Mouse (Mus musculus): ENCODE results near the gene Gm10842.

The Gm10842 gene

DNA sequence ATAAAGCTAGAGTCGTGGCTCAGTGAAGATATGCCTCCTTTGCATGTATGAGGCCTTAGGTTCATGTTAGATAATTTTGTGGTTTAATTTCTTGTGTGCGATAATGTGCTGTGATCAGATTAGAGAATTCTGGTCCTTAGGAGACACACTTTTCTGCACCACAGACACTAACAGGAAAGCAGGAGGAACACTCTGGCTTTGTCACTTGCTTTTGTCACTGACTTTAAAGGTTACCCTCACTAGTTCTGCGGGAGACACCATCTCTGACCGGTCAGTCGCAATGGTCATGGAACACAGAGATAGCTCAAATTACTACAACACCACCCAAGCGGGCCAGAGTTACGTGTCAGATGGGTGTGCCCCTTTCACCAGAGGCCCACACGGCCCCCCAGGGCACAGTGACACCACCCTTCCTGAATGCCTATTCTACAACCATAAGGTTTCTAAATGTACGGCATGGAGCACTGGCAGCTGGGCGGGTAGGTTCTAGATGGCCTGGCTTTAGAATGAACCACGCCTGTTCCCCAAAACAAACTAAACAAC is 5.7 kb downstream of the Gm10842 start:
- DNase-seq (ENCODE audit: low read depth in 1 of 2, low spot score in 2 of 2): no peak

DNA sequence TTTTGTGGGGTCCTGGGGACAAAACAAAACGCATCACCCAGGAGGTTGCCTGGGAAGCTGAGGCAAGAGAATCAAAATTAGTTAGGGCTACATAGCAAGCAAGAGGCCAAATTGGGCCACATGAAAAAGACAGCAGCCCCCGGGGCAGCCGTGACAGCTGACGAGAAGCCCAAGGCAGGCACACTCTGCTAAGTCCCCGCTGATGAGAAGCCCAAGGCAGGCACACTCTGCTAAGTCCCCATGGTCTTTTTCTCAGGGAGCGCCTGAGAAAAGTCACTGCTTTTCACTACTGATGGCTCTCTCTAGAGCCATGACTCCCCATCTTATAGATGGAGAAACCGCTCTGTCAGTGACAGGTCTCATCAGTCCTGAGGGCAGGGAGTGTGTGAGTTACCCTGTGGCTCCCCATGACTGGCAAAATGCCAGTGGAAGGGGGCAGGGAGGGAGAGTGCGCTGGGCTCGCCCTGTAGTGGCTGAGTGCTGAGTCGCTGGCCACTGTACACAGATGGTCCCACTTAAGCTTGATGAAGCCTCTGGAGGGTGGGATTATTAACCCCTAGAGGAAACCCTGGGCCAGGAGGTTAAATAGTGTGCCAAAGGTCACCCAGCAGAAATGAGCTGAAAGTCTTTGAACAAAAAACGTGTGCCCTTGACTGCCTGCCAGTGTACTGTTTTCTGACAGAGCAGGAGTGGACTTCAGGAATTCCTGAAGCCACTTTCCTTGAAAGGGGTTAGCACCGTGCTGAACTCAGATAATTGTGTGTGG is 6.6 kb downstream of the Gm10842 start:
- DNase-seq (ENCODE audit: low read depth in 1 of 2, low spot score in 2 of 2): no peak

DNA sequence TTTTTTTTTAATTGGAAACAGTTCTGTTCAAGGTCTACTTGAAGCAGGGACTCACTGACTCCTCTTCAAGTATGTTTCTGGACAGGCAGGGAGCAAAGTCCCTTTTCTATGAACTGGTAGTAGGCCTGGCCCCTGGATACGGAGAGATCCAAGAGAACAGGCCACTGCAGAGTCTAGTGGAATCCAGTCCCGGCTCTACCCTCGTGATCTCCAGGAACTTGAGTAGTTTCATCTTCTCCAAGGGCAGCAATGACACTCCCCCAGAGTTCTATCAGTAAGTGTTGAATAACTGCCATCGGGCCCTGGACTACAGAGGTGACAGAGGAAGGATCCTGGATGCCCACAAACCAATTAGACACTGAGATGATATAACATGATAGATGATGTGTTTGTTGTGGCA is 9.2 kb downstream of the Gm10842 start:
- DNase-seq (ENCODE audit: low read depth in 1 of 2, low spot score in 2 of 2): no peak

- no peak for DNase-seq (ENCODE audit: low read depth in 1 of 2, low spot score in 2 of 2)
Observed at GRCm38 (mm10) chr11:105156748-105157267, 10.1 kb downstream of the Gm10842 start.

GRCm38 (mm10) chr11:105158047-105158446 is 11.4 kb downstream of the Gm10842 start:
- DNase-seq (ENCODE audit: low read depth in 1 of 2, low spot score in 2 of 2): no peak

DNA sequence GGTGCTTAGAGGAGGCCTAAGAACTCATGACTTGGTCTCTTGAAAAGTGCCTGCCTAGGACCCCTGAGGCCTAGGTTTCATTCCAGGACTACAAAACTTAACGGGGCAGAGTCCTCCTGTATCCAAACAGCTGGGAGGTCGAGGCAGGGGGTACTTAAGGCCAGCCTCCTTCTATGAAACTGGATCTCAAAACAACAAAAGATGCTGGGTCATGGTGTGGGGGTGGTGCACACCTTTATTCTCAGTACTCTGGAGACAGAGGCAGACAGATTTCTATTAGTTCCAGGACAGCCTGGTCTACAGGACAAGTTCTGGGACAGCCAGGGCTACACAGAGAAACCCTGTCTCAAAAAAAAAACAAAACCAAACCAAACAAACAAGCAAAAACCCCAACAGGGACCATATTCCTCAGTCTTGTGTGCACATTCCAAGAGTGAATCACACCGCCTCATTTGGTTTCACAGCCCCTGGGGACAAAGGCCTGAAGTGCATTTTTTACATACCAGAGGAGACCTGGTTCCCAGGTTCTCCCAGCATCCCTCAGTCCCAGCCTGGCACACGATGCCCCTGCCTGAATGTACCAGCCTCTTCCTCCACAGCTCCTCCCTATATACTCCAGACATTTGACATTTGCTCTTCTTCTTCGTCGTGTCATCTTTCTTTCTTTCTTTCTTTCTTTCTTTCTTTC is 13.1 kb downstream of the Gm10842 start:
- DNase-seq (ENCODE audit: low read depth in 1 of 2, low spot score in 2 of 2): no peak

GRCm38 (mm10) chr11:105161411-105161810 is 14.7 kb downstream of the Gm10842 start:
- DNase-seq (ENCODE audit: low read depth in 1 of 2, low spot score in 2 of 2): no peak

DNA sequence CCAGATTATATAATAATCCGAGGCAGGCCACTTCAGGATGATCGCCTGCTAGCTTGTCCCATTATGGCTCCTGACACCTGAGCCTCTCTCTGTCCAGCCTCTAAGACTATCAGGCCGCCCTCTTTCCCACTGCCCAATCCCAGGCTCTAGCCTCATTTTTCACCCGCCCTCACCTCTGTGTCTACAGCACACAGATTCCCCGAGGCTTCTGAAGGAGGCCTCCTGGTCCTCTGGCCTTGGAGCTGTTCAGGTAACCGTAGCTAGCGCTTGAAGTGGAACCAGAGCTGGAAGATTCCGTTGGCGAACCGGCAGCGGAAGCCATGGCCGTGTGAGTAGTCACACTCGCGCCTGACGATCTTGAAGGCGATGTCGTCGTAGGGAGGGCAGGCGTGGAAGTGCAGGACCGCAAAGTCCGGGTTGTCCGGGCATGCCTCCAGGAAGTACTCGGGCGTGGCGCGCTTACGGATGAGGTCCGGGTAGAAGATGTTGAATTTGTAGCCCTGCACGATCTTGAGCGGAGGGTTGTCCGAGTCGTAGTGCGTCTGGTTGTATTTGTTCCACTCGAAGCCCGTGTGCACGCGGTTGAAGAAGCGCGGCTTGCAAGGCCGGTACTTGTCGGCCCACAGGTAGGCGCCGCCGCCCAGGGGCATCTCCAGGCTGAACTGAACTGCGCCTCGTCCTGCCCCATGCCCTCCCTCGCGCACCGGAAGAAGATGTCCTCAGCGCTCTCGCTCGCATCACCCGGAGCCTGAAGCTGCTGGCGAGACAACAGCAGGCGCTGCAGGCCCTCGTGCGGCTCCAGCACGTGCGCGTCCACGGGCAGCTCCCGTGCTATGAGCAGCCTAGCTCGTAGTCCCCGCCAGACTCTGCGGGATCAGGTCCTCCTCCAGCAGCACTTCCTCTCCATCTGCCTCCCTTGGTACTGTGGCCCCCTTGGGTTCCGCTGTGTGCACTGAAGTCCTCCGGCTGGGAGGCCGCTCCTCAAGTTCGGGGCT is 18.1 kb downstream of the Gm10842 start:
- DNase-seq (ENCODE audit: low read depth in 1 of 2, low spot score in 2 of 2): no peak

GRCm38 (mm10) chr11:105166780-105167179 is 20.1 kb downstream of the Gm10842 start:
- DNase-seq (ENCODE audit: low read depth in 1 of 2, low spot score in 2 of 2): no peak

DNA sequence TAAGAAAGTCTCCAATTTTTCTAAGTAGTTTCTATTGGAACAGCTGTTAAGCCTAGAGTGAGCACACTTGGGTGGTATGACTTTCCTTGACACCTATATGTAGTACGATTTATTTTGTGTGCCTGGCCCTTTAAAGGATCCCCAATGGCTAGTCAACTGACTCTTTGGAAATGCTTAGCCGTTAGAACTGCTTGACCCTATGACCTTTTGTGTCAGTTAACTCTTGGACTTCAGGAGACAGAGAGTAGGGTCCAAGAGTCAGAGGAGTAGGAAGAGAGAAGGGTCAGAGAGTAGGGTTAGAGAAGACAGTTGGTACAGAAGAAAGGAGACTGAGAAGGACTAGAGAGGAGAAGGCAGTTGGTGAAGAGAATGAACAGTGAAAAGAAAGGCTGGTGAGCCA is 31.8 kb downstream of the Gm10842 start, which contains the start of gene Tlk2:
Tlk2 (plus strand) TSS at position 292 of the 400 bp plus-strand sequence.
- no peak for DNase-seq (ENCODE audit: low read depth in 1 of 2, low spot score in 2 of 2)

DNA sequence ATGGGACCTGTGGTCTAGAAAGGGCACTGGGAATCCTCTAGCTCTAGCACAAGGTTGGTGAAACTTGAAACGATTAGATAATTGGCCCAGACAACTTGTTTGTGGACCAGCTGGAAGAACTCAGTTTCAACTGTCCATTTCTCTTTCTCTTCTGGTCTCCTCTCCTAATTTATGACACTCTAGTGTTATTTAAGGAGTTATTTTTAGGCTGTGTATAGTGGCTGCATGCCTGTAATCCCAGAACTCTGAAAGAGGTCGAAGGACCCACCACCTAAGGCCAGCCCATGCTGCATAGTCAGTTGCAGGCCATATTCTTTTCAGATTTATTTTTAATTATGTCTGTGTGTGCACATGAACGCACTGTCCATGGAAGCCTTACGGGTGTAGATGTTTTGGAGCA is 32.8 kb downstream of the Gm10842 start:
- no peak for DNase-seq (ENCODE audit: low read depth in 1 of 2, low spot score in 2 of 2)

GRCm38 (mm10) chr11:105180471-105181091 is 33.9 kb downstream of the Gm10842 start:
- DNase-seq (ENCODE audit: low read depth in 1 of 2, low spot score in 2 of 2): peak in 1 of 2 experiments; percentile 2

DNA sequence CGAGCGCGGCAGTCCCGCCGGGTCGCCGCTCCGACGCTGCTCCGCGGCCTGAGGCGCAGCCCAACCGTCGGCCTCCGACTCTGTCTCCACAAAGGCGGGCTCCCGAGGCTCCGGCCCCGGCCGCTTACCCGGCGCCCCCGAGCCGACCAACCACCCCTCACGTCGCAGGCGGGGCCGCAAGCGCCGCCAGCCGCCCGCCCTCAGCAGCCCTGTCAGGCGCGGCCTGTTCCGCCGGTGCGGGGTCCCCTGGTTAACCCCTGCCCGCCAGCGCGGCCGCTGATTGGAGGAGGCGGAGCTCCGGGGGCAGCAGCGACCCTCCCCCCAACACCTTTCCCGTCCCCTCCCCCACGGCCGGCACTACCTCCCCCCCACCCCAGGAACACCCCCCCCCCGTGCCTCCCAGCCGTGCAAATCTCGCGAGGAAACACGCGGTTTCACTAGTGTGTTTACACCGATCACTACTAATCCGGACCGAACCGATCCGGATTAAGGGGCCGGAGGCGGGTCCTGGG is 34.5 kb downstream of the Gm10842 start:
- peak; percentile 35 to 76 for DNase-seq (ENCODE audit: low read depth in 1 of 2, low spot score in 2 of 2)

GRCm38 (mm10) chr11:105181689-105182460 is 35.2 kb downstream of the Gm10842 start:
- DNase-seq (ENCODE audit: low read depth in 1 of 2, low spot score in 2 of 2): peak in 1 of 2 experiments; percentile 33

DNA sequence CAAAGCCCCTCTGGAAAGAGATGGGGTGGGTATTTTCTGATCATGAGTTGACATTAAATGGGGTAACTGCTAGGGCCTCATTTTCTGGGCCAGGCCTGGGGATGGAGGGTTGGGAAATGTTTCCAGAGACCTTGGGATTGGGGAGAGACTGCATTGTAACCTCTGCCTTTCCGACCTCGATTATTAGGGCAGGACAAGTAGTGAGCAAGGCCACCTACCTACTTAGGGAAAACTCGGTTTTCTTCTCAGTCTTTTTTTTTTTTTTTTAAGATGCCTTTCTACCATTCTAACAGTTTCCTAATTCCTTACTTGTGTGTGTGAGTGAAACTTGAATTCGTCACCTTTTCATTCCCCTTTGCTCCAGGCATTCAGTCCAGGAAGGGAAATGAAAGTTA is 35.8 kb downstream of the Gm10842 start:
- no peak for DNase-seq (ENCODE audit: low read depth in 1 of 2, low spot score in 2 of 2)

DNA sequence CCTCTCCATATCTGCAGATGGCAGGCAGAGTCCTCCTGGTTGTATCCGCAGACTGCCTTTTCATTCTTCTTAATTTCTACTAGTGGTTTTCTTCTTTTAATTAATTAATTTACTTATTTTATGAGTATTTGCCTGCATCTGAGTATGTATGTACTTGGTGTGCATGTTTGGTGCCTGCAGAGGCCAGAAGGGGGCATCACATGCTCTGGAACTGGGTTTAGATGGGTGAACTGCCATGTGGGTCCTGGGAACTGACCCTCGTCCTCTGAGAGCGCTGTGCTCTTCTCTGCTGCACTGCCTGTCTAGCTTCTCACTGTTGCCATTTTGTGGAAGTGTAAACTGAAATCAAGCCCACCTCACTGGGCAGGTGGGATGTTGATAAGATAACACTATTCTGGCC is 38.0 kb downstream of the Gm10842 start:
- no peak for DNase-seq (ENCODE audit: low read depth in 1 of 2, low spot score in 2 of 2)

DNA sequence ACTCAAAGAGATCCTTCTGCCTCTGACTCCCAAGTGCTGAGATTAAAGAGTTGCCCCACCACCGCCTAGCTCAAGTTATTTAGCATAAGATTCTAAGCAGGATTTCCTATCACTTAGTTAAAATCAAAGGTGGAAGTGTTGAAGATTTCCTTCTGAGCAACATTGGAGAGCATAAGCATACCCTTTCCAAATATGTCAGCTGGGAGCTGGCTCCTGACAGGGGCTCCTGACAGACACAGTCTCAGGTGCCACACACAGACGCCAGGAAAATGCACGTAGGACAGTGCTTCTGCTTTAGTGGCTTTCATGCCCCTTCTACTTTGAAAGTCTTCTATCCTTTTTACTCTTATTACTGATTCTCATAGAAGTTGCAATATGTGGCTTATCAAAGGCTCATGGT is 45.5 kb downstream of the Gm10842 start:
- DNase-seq (ENCODE audit: low read depth in 1 of 2, low spot score in 2 of 2): no peak
